Mouse (Mus musculus) kidney, postnatal 0 days (tissue): ENCODE measurements around the gene Sel1l3. TPM values are rescaled to one million over a fixed set of nuclear protein-coding genes. Genes with fewer than 3 reads are reported as not detected.

Experiments
- ATAC-seq: fragments of 200-750 bp; cut with Nextera tagmentation; replicated peaks from 2 replicates; pipeline ENCODE4 v1.8.0; 2017; ENCODE audit warnings: low read depth, moderate number of reproducible peaks, moderate TSS enrichment, moderate library complexity; ENCODE audit not compliant: low FRiP score
- DNase-seq: peaks from one replicate; pipeline ENCODE4 v3.0.0-alpha.2; 2016; ENCODE audit warnings: low spot score
- H3K27ac ChIP-seq: fragments of 300-500 bp; sonication (generic); 2 replicates; pipeline ENCODE4 v1.5.1; 2014; ENCODE audit warnings: mild to moderate bottlenecking
- H3K27me3 ChIP-seq: fragments of 300-500 bp; sonication (generic); 2 replicates; pipeline ENCODE4 v1.6.1; 2014; ENCODE audit warnings: low read length, mixed read lengths; ENCODE audit not compliant: insufficient read depth
- H3K36me3 ChIP-seq: fragments of 300-500 bp; sonication (generic); 2 replicates; pipeline ENCODE4 v1.6.1; 2014; ENCODE audit warnings: low read length, mixed read lengths; ENCODE audit not compliant: insufficient read depth
- H3K4me1 ChIP-seq: fragments of 300-500 bp; sonication (generic); replicated peaks from 2 replicates; pipeline ENCODE4 v1.6.1; 2014; ENCODE audit warnings: antibody characterized with exemption, low read length, mixed read lengths; ENCODE audit not compliant: insufficient read depth
- H3K4me2 ChIP-seq: fragments of 300-500 bp; sonication (generic); 2 replicates; pipeline ENCODE4 v1.6.1; 2014; ENCODE audit warnings: mild to moderate bottlenecking, low read length, moderate library complexity, mixed read lengths
- H3K4me3 ChIP-seq: fragments of 300-500 bp; sonication (generic); replicated peaks from 2 replicates; pipeline ENCODE4 v1.5.1; 2014; ENCODE audit warnings: low read depth, low read length
- H3K9ac ChIP-seq: fragments of 300-500 bp; sonication (generic); 2 replicates; pipeline ENCODE4 v1.6.1; 2014; ENCODE audit warnings: low read depth, low read length
- H3K9me3 ChIP-seq: fragments of 300-500 bp; sonication (generic); replicated peaks from 2 replicates; pipeline ENCODE4 v1.6.1; 2016; ENCODE audit warnings: low read length, inconsistent platforms, mixed read lengths
- CTCF ChIP-seq: IDR thresholded peaks from 2 replicates; pipeline ENCODE4 v1.5.1; 2016; ENCODE audit warnings: antibody characterized with exemption, low read depth, mild to moderate bottlenecking, moderate library complexity
- WGBS: fragments of 180-500 bp; shearing (Covaris S2); extraction: QIAGEN DNeasy Blood & Tissue Kit; methylation state at CpG from one replicate; pipeline ENCODE4 v1.1.7; 2014; 5-methylcytosine and 5-hydroxymethylcytosine counted together
- polyA plus RNA-seq: library from polyadenylated mRNA; unstranded; fragments of >200 nt; fragmentation: Nextera tagmentation; extraction: Ambion mirVana; gene quantifications from 2 replicates; pipeline ENCODE4 v1.2.1, GENCODE M21; 2015

Sel1l3 gene
- polyA plus RNA-seq, 1 experiment from 2014 or later, result 11.8 TPM

DNA sequence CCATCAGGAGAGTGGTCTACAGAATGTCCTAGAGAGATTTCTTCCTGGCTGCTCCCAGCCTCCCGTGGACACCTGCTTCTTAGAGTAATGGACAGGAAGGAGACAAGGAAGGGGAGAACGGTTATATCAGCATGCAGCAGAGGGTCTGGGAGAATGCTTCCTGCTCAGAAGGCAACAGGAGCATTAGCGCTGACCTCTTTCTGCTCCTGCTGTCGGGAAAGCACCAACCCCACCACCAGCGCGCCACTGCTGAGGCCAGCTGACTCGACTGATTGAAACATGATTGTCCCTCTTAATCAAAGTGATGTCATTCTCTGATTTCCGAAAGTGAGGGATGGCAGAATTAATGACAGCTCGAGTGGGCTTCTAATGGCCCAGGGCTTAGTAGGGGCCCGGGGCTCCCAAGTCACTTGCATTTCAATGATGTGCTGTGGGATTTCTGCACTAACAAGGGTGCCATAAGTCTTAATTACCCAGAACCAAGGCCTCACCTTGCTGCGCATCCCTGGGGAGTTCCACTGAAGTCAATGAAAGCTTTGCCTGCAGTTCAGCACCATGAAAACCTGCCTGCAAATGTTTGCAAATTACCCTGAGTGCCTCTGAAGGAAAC lies 26.2 kb upstream of the Sel1l3 start:
- Histone ChIP-seq H3K4me2 (no peak overlapping the region), H3K36me3 (no peaks in the 10 kb centered on the region), H3K27me3 (no peaks in the 10 kb centered on the region), H3K27ac (no peak overlapping the region), H3K4me3 (no peak overlapping the region), H3K9ac (no peak overlapping the region), H3K9me3 (no peaks in the 10 kb centered on the region), H3K4me1 (0 out of 2 replicates have a peak, but pooled peaks cover 8% of the 10 kb centered on the region)
- ATAC-seq (no peak), DNase-seq (no peak)
- 31% methylated on average over 11 of the region's 11 CpGs for WGBS
- TF ChIP-seq CTCF, result no peak

GRCm38 (mm10) chr5:53239189-53239588 lies 25.5 kb upstream of the Sel1l3 start:
- H3K4me1 ChIP-seq, result 0 out of 2 replicates have a peak, but pooled peaks cover 8% of the 10 kb centered on the region
- DNase-seq (no peak), ATAC-seq (no peak)
- H3K4me3 ChIP-seq, result no peak overlapping the region
- TF ChIP-seq CTCF, result no peak
- no peak overlapping the region for H3K4me2 ChIP-seq
- no peak overlapping the region for H3K27ac ChIP-seq
- 87% methylated on average over 7 of the region's 7 CpGs for WGBS
- H3K27me3 ChIP-seq, result no peaks in the 10 kb centered on the region
- H3K9me3 ChIP-seq, result no peaks in the 10 kb centered on the region
- no peak overlapping the region for H3K9ac ChIP-seq
- H3K36me3 ChIP-seq, result no peaks in the 10 kb centered on the region

- Histone ChIP-seq H3K4me3 (no peak overlapping the region), H3K27me3 (no peaks in the 10 kb centered on the region), H3K4me2 (no peak overlapping the region), H3K4me1 (0 out of 2 replicates have a peak, but pooled peaks cover 8% of the 10 kb centered on the region), H3K9ac (no peak overlapping the region), H3K9me3 (no peaks in the 10 kb centered on the region), H3K36me3 (no peaks in the 10 kb centered on the region), H3K27ac (no peak overlapping the region)
- no peak for DNase-seq
- no peak for TF ChIP-seq CTCF
- WGBS, result 83% methylated on average over 7 of the region's 7 CpGs
- no peak for ATAC-seq
Observed at GRCm38 (mm10) chr5:53238761-53239160, 25.0 kb upstream of the Sel1l3 start.

GRCm38 (mm10) chr5:53236749-53237148 lies 23.0 kb upstream of the Sel1l3 start:
- no peak for DNase-seq
- no peak for TF ChIP-seq CTCF
- Histone ChIP-seq H3K9ac (no peak overlapping the region), H3K4me3 (no peak overlapping the region), H3K27ac (no peak overlapping the region), H3K27me3 (no peaks in the 10 kb centered on the region), H3K4me1 (0 out of 2 replicates have a peak, but pooled peaks cover 8% of the 10 kb centered on the region), H3K9me3 (no peaks in the 10 kb centered on the region), H3K36me3 (no peaks in the 10 kb centered on the region), H3K4me2 (no peak overlapping the region)
- 81% methylated on average over 7 of the region's 8 CpGs for WGBS
- ATAC-seq, result no peak

DNA sequence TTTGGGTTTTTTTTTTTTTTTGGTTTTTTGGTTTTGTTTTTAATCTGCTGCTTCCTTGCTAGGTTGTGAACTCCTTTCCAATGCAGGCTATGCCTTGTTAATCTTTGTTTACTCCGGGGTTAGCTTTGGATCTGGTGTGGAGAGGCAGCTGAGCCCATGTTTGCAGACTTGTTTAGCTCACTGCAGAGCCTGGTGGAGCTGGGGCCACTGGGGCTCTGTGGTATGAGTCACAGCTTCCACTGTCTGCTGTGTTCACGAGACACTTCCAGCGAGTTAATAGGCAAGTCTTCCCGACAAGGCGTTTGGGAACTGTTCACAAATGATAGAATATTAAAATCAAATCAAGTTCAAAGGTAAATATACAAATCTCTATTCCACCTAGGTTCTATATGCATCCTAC lies 22.4 kb upstream of the Sel1l3 start:
- Histone ChIP-seq H3K27ac (0 out of 2 replicates have a peak overlapping the region, but pooled peaks have one; percentile 8), H3K4me2 (no peak overlapping the region), H3K4me1 (0 out of 2 replicates have a peak, but pooled peaks cover 8% of the 10 kb centered on the region), H3K4me3 (no peak overlapping the region), H3K9me3 (no peaks in the 10 kb centered on the region), H3K36me3 (no peaks in the 10 kb centered on the region), H3K9ac (no peak overlapping the region), H3K27me3 (no peaks in the 10 kb centered on the region)
- WGBS, result 32% methylated on average over 5 of the region's 5 CpGs
- no peak for TF ChIP-seq CTCF
- DNase-seq (no peak), ATAC-seq (no peak)

DNA sequence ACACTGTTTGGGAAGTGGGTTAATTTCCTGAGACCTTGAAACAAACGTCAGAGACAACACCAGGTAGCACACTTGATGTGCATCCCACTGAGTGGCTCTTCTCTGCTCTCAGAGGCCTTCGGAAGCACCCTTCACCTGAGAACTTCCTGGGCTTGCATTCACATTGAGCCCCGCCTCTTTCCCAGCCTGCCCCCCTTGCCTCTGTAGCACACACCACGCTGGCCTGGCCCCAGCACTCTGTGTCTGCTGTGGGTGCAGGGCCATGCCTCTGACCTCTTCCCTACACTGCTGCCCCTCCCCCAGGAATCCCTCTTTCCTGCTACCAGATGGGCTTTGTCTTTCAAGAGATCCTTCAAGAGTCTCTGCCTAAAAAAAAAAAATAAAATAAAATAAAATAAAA lies 21.8 kb upstream of the Sel1l3 start:
- 0 out of 2 replicates have a peak, but pooled peaks cover 8% of the 10 kb centered on the region for H3K4me1 ChIP-seq

More for the DNA sequence above, 21.8 kb upstream of the Sel1l3 start:
- no peak for DNase-seq
- no peaks in the 10 kb centered on the region for H3K9me3 ChIP-seq
- H3K4me2 ChIP-seq, result no peak overlapping the region
- H3K4me3 ChIP-seq, result no peak overlapping the region
- H3K27me3 ChIP-seq, result no peaks in the 10 kb centered on the region
- no peak for TF ChIP-seq CTCF
- H3K9ac ChIP-seq, result no peak overlapping the region
- WGBS, result 11% methylated on average over 4 of the region's 4 CpGs
- H3K36me3 ChIP-seq, result no peaks in the 10 kb centered on the region
- peak; percentile 52 for ATAC-seq
- H3K27ac ChIP-seq, result no peak overlapping the region
